Mouse (Mus musculus) forebrain, embryonic 14.5 days (tissue): ENCODE data around the gene Tas2r137. TPM values are rescaled to one million over a fixed set of nuclear protein-coding genes. Genes with fewer than 3 reads are reported as not detected.
A peak's percentile ranks its signal among the peaks of the same experiment; 100 is the strongest.

ENCODE experiments used
- ATAC-seq: fragments of 200-750 bp; cut with Nextera tagmentation; 2 replicates; pipeline ENCODE4 v1.8.0; 2017; ENCODE audit warnings: mild to moderate bottlenecking, moderate library complexity
- DNase-seq: peaks from one replicate; pipeline ENCODE4 v3.0.0-alpha.2; 2015; ENCODE audit warnings: low spot score
- H3K27ac ChIP-seq: fragments of 300-500 bp; sonication (generic); 2 replicates; pipeline ENCODE4 v1.5.1; 2014; ENCODE audit warnings: low read depth, mild to moderate bottlenecking, control low read depth, low read length, moderate library complexity
- H3K27me3 ChIP-seq: fragments of 300-500 bp; sonication (generic); replicated peaks from 2 replicates; pipeline ENCODE4 v1.6.1; 2014; ENCODE audit warnings: low read length, control low read depth, mixed read lengths; ENCODE audit not compliant: control insufficient read depth, insufficient read depth
- H3K36me3 ChIP-seq: fragments of 300-500 bp; sonication (generic); 2 replicates; pipeline ENCODE4 v1.6.1; 2014; ENCODE audit warnings: low read length, control low read depth; ENCODE audit not compliant: control insufficient read depth, insufficient read depth
- H3K4me1 ChIP-seq: fragments of 300-500 bp; sonication (generic); 2 replicates; pipeline ENCODE4 v1.6.1; 2014; ENCODE audit warnings: antibody characterized with exemption, low read length, control low read depth; ENCODE audit not compliant: control insufficient read depth, insufficient read depth
- H3K4me2 ChIP-seq: fragments of 300-500 bp; sonication (generic); 2 replicates; pipeline ENCODE4 v1.6.1; 2014; ENCODE audit warnings: mild to moderate bottlenecking, control low read depth, low read length
- H3K4me3 ChIP-seq: fragments of 300-500 bp; sonication (generic); 2 replicates; pipeline ENCODE4 v1.5.1; 2014; ENCODE audit warnings: low read depth, low read length, control low read depth
- H3K9ac ChIP-seq: fragments of 300-500 bp; sonication (generic); 2 replicates; pipeline ENCODE4 v1.6.1; 2014; ENCODE audit warnings: mild to moderate bottlenecking, low read length, control low read depth, moderate library complexity
- H3K9me3 ChIP-seq: fragments of 300-500 bp; sonication (generic); replicated peaks from 2 replicates; pipeline ENCODE4 v1.6.1; 2016; ENCODE audit warnings: low read length, control low read depth, mixed read lengths; ENCODE audit not compliant: control insufficient read depth
- WGBS: fragments of 180-500 bp; shearing (Covaris S2); extraction: QIAGEN DNeasy Blood & Tissue Kit; methylation state at CpG from one replicate; pipeline ENCODE4 v1.1.7; 2014; 5-methylcytosine and 5-hydroxymethylcytosine counted together
- polyA plus RNA-seq: library from polyadenylated mRNA; unstranded; fragments of >200 nt; fragmentation: Nextera tagmentation; extraction: Ambion mirVana; gene quantifications from 2 replicates; pipeline ENCODE4 v1.2.1, GENCODE M21; 2014

The Tas2r137 gene
- not detected in 2 replicates for polyA plus RNA-seq

- ATAC-seq (no peak), DNase-seq (no peak)
- Histone ChIP-seq H3K27ac (no peak within 1 kb of the TSS), H3K36me3 (peaks cover 2% of the 10 kb centered on the region; the same call in 1 of the 2 replicates), H3K4me3 (no peak within 1 kb of the TSS), H3K9me3 (no peaks in the 10 kb centered on the region), H3K9ac (no peak within 1 kb of the TSS), H3K4me1 (no peaks in the 10 kb centered on the region), H3K4me2 (no peak within 1 kb of the TSS), H3K27me3 (no peaks in the 10 kb centered on the region)
Observed at GRCm38 (mm10) chr6:40490933-40491332, at the start of gene Tas2r137. Gene Tas2r137, plus strand, starts transcription at chr6:40491233.

DNA sequence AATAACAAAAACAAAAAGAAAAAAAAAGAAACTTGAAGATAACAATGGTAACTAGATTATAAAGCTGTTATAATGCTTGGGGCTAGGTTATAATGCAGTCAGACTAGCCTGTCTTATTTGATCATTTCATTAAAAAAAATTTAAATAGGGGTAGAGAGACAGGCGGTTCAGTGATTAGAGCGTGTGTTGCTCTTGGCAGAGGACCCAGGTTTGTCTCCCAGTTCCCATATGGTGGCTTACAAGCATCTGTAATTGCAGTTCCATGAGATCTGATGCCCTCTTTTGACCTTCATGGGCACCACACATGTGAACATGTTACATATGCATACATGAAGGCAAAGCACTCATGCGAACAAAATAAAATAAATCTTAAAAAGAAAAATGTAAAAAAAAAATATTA, 49.8 kb upstream of the Tas2r137 start:
- H3K36me3 ChIP-seq: no peaks in the 10 kb centered on the region
- ATAC-seq (peak; percentile 48), DNase-seq (peak; percentile 77)
- H3K4me2 ChIP-seq: no peak overlapping the region
- WGBS: 55% methylated on average over 3 of the region's 3 CpGs
- peaks cover 3% of the 10 kb centered on the region; the same call in 1 of the 2 replicates for H3K4me1 ChIP-seq
- no peaks in the 10 kb centered on the region for H3K9me3 ChIP-seq
- H3K4me3 ChIP-seq: no peak overlapping the region
- H3K27me3 ChIP-seq: 0 out of 2 replicates have a peak, but pooled peaks cover 3% of the 10 kb centered on the region
- H3K9ac ChIP-seq: no peak overlapping the region
- no peak overlapping the region for H3K27ac ChIP-seq

DNA sequence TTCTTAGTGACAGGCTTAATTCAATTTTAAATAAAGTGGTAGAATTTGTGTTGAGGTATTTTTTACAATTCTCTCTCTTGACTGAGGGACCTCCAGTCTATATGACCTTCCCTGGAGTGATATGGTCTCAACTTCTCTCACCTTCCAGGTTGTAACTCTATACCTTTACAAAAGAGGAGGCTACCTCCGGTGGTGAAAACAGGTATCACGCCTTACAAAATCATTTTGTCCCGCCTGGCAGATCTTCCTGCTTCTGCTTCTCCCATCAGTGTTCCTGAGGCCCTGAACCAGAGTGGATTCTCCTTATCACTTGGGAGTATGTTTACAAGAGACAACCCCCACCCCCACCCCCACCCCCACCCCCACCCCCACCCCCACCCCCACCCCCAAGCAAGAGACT, 49.3 kb upstream of the Tas2r137 start:
- no peak overlapping the region for H3K4me2 ChIP-seq
- no peaks in the 10 kb centered on the region for H3K9me3 ChIP-seq
- ATAC-seq (no peak), DNase-seq (no peak)
- H3K36me3 ChIP-seq: no peaks in the 10 kb centered on the region
- H3K27me3 ChIP-seq: 0 out of 2 replicates have a peak, but pooled peaks cover 3% of the 10 kb centered on the region
- no peak overlapping the region for H3K9ac ChIP-seq
- 41% methylated on average over 3 of the region's 3 CpGs for WGBS
- H3K27ac ChIP-seq: no peak overlapping the region
- no peak overlapping the region for H3K4me3 ChIP-seq
- no peaks in the 10 kb centered on the region for H3K4me1 ChIP-seq

DNA sequence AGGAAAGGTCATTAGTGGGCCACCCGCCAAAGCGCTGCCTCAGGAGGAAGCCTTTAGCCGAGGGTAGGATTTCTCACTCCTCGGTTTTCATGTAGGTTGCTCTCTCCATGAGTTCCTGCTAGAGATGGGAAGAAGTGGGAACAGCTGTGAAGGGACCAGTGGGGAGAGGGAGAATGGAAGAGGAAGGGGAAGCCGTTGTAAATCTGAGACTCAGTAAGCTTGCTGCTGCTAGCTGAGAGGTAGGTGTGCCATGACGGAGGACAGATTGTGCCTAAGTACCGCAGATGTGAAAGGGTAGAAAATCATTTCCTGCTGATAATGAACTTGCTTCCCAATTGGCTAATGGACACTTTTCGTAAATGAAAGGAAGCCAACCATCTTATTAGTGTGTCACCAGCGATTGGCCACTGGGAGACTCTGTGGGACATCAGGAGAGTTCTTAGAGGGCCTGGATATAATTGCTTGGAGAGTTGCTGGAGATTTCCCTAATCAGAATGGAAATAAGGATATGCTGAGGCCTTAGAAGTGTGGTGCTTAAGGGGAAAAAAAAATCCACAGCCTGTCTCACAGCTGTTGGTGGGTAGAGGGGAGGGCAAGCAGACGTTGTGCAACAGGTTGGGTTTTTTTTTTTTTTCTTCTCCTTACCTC, 47.6 kb upstream of the Tas2r137 start:
- ATAC-seq: no peak
- Histone ChIP-seq H3K9ac (no peak overlapping the region), H3K36me3 (no peaks in the 10 kb centered on the region), H3K4me3 (no peak overlapping the region), H3K4me2 (no peak overlapping the region), H3K9me3 (no peaks in the 10 kb centered on the region), H3K4me1 (no peaks in the 10 kb centered on the region), H3K27me3 (no peaks in the 10 kb centered on the region), H3K27ac (no peak overlapping the region)
- DNase-seq: no peak
- 32% methylated on average over 10 of the region's 10 CpGs for WGBS

GRCm38 (mm10) chr6:40448626-40449025, 42.4 kb upstream of the Tas2r137 start:
- ATAC-seq (no peak), DNase-seq (no peak)
- Histone ChIP-seq H3K9ac (no peak overlapping the region), H3K36me3 (no peaks in the 10 kb centered on the region), H3K4me3 (no peak overlapping the region), H3K4me2 (no peak overlapping the region), H3K27me3 (no peaks in the 10 kb centered on the region), H3K27ac (no peak overlapping the region), H3K4me1 (no peaks in the 10 kb centered on the region), H3K9me3 (no peaks in the 10 kb centered on the region)

DNA sequence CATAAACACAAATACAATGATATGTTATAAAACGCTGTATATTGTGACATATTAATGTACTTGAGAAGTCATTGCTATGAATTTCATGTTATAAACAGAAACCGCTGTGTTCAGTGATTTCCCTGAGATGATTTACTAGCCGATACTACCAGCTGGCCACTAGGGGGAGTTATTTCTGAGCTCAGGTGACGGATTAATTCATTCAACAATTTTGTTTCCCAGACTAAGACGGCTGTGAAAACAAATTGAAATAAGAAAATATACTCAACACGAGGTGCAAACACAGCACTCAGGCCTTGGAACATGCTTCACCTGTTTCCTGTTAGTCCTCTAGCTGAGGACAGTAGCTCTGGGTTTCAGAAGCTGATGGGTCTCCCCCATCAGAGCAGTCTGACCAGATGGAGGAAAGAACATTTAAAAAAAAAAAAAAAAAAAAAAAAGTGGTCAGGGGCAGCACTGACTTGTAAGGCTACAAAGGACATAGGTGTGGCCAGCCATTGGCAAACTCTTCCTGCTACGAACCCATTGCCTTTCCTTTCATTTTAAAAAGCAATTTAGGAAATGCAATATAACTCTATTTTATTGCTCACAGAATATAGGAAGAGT, 36.5 kb upstream of the Tas2r137 start:
- WGBS: 23% methylated on average over 7 of the region's 7 CpGs

GRCm38 (mm10) chr6:40465710-40466109, 25.3 kb upstream of the Tas2r137 start:
- Histone ChIP-seq H3K36me3 (no peaks in the 10 kb centered on the region), H3K9me3 (no peaks in the 10 kb centered on the region), H3K27ac (no peak overlapping the region), H3K9ac (no peak overlapping the region), H3K4me2 (no peak overlapping the region), H3K4me3 (no peak overlapping the region), H3K4me1 (no peaks in the 10 kb centered on the region), H3K27me3 (no peaks in the 10 kb centered on the region)
- DNase-seq (no peak), ATAC-seq (no peak)
- WGBS: 56% methylated on average over 6 of the region's 6 CpGs

More for the DNA sequence above, 36.5 kb upstream of the Tas2r137 start:
- Histone ChIP-seq H3K4me3 (no peak overlapping the region), H3K36me3 (no peaks in the 10 kb centered on the region), H3K27ac (no peak overlapping the region), H3K9ac (no peak overlapping the region), H3K9me3 (no peaks in the 10 kb centered on the region), H3K27me3 (no peaks in the 10 kb centered on the region), H3K4me2 (no peak overlapping the region), H3K4me1 (no peaks in the 10 kb centered on the region)
- DNase-seq (peak; percentile 64), ATAC-seq (no peak)

DNA sequence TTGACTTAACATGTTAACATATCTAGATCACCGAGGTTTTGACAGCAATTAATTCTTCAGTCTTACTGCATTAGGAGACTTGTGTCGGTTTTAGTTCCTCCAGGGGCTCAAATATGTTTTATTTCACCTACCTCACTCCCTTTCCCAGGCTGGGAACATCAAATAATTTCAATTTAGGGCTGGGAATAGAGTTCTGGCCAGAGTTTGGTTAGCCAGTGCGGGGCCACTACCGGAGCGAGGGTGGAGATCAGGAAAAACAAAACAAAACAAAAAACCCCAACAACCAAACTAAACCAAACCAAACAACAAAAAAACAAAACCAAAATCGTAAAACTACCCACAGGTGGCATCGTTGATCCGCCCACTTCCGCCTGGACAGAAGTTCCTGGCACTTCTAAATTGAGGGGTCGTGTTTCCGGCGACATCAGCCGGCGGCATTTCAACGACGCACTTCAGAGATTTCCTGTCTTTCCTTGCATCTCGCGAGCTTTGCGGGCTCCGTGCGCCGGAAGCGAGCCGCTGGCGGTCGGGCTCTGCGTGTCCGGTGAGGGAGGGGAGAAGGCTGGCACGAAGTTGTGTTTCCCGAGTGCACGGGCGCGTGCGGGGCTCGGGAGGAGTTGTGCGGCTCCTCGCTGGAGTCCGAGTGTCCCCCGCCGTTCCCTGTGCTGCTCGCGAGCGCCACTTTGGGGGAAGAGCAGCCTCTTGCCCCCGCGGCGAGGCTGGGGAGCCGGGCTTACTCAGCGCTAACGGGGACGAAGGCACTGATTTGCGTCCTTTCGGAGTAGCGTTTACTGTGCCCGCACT, 19.9 kb upstream of the Tas2r137 start, which contains the start of gene Ssbp1:
Gene Ssbp1 (plus strand): TSS at position 437 of the 804 bp plus-strand sequence.
- DNase-seq (peak; percentile 98), ATAC-seq (peak; percentile 98)
- Histone ChIP-seq H3K4me2 (peak within 1 kb of the TSS; percentile 67), H3K36me3 (peaks cover 26% of the 10 kb centered on the region), H3K27me3 (no peaks in the 10 kb centered on the region), H3K4me3 (peak within 1 kb of the TSS; percentile 79), H3K9ac (peak within 1 kb of the TSS; percentile 89), H3K9me3 (no peaks in the 10 kb centered on the region), H3K4me1 (peaks cover 4% of the 10 kb centered on the region), H3K27ac (peak within 1 kb of the TSS; percentile 95)
- WGBS: under 1% methylated on average over 54 of the region's 54 CpGs

- no peak for DNase-seq
- H3K27ac ChIP-seq: peak overlapping the region; percentile 95
- peak overlapping the region; percentile 89 for H3K9ac ChIP-seq
- under 1% methylated on average over 7 of the region's 7 CpGs for WGBS
- H3K27me3 ChIP-seq: no peaks in the 10 kb centered on the region
- peak overlapping the region; percentile 67 for H3K4me2 ChIP-seq
- peaks cover 4% of the 10 kb centered on the region for H3K4me1 ChIP-seq
- peak overlapping the region; percentile 79 for H3K4me3 ChIP-seq
- peak; percentile 10 for ATAC-seq
- H3K36me3 ChIP-seq: peaks cover 30% of the 10 kb centered on the region
- H3K9me3 ChIP-seq: no peaks in the 10 kb centered on the region
Observed at GRCm38 (mm10) chr6:40471720-40472010, 19.4 kb upstream of the Tas2r137 start.
